Mouse (Mus musculus): ENCODE results near the gene Slc5a2.

Gene Slc5a2

GRCm38 (mm10) chr7:128249998-128250397 lies 15.5 kb upstream of the Slc5a2 start:
- no peak for DNase-seq (ENCODE audit: extremely low spot score, low spot score)

DNA sequence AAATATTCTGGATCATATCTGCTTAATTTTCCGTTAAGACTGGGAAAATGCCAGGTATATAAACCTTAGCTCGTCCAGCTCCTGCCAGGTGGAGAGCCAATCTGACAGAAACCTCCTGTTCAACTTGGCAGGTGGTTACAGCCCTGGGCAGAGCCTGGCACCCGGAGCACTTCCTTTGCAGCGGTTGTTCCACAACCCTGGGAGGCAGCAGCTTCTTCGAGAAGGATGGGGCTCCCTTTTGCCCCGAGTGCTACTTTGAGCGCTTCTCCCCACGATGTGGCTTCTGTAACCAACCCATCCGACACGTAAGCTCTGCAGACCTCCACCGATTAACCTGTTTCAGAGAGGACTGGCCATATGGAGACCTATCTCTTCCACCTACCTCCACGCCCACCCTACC lies 13.5 kb upstream of the Slc5a2 start:
- DNase-seq (ENCODE audit: extremely low spot score, low spot score): no peak

GRCm38 (mm10) chr7:128252609-128253008 lies 12.8 kb upstream of the Slc5a2 start:
- DNase-seq (ENCODE audit: extremely low spot score, low spot score): peak; percentile 49

GRCm38 (mm10) chr7:128254978-128255377 lies 10.5 kb upstream of the Slc5a2 start:
- no peak for DNase-seq (ENCODE audit: extremely low spot score, low spot score)

DNA sequence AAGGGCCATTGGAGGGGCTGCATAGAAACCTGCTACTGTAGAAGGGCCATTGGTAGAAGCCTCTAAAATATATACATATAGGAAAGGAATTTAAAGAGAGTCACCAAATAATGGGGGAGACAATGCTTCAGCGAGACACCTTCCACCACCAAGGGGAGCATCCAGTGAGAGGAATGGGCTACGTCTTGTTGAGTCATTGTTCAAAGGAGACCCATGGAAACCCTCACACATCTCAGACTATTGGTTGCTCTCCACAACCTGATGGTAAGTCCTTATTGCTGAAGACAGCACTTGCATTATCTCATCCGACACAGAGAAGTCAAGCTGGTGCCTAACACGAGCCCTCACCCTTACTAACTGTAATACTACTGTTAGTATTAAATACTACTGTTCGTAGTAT lies 9.7 kb upstream of the Slc5a2 start:
- no peak for DNase-seq (ENCODE audit: extremely low spot score, low spot score)

GRCm38 (mm10) chr7:128256783-128257334 lies 8.6 kb upstream of the Slc5a2 start:
- DNase-seq (ENCODE audit: extremely low spot score, low spot score): no peak

- no peak for DNase-seq (ENCODE audit: extremely low spot score, low spot score)
Observed at GRCm38 (mm10) chr7:128266056-128266455, 599 bp downstream of the Slc5a2 start.

- no peak for DNase-seq (ENCODE audit: extremely low spot score, low spot score)
Observed at GRCm38 (mm10) chr7:128267391-128267790, 1.9 kb downstream of the Slc5a2 start.

DNA sequence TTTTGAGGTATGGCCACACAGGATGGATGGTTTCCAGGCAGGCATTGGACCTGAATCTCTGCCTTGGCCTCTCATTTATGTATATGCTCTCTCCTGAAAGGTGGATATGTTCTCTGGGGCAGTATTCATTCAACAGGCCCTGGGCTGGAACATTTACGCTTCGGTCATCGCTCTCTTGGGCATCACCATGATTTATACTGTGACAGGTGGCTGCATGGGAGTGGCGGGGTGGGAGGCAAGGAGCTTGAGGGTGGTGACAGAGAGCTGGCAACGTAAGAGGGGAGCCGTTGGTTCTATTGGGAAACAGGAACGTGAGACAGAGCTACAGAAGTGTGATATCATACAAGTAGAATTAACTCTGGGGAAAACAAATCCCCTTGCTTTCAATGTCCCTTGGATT lies 2.4 kb downstream of the Slc5a2 start:
- DNase-seq (ENCODE audit: extremely low spot score, low spot score): no peak

DNA sequence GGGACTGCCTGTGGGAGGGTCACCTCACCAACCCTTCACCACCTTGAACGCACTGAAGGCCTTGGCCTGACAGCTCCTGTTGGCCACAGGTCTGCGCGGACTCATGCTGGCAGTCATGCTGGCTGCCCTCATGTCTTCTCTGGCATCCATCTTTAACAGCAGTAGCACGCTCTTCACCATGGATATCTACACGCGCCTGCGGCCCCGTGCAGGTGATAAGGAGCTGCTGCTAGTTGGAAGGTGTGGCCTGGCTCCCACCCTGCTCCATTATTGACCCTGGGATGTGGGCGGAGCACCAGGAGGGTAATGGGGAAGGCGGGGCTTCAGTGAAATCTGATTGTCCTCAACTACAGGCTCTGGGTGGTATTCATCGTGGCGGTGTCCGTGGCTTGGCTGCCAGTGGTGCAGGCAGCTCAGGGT lies 5.0 kb downstream of the Slc5a2 start:
- no peak for DNase-seq (ENCODE audit: extremely low spot score, low spot score)

DNA sequence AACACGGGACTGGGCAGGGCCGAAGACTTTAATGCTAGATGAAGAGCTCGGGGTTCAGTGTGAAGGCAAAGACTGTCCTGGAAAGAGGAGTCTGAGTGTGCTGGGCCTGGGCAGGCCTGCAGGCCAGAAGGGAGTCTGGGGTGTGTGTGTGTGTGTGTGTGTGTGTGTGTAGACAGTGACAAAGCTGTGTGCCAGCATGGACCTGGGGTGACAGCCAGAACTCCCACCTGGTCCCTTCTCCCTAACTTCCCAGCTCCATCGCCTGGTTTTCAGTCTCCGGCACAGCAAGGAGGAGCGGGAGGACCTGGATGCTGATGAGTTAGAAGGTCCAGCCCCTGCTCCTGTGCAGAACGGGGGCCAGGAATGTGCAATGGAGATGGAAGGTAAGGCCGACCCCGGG lies 6.0 kb downstream of the Slc5a2 start:
- no peak for DNase-seq (ENCODE audit: extremely low spot score, low spot score)

GRCm38 (mm10) chr7:128276051-128276450 lies 10.6 kb downstream of the Slc5a2 start:
- DNase-seq (ENCODE audit: extremely low spot score, low spot score): no peak

DNA sequence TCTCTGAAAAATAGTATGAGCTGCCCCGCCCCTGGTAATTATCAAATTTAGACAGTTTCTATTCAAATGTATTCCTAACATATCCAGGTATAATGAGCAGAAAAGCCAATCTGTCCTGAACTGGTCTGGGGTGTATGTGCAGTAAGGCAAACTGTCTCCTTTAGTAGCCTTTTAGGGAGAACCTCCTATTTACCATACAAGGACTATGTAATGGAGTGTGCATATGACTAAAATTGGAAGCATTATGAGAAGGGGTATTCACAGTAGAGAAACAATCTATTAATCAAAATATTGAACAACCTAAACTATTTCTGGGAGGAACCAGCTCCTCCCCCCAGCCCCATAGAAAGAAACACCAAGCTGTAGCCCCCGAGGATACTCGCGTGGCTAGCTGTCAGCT lies 14.3 kb downstream of the Slc5a2 start:
- DNase-seq (ENCODE audit: extremely low spot score, low spot score): no peak

DNA sequence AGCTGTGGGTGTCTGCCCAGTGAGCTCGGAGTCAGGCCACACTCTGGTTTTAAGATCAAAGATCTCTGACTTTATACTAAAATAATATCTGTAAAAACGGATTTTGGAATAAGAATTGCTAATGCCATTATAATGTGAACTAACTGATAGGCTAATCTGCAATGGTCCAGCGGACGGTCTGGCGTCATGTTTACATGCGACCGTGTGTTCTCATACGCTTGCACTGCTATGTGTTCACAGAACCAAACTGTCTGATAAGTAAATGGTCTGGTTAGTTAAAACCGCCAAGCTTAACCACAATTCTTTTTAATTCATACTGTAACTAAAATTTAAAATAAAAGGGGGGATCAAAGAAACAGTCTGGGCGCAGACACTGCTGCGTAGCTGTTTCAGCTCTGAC lies 16.3 kb downstream of the Slc5a2 start:
- no peak for DNase-seq (ENCODE audit: extremely low spot score, low spot score)

- peak; percentile 42 for DNase-seq (ENCODE audit: extremely low spot score, low spot score)
Observed at GRCm38 (mm10) chr7:128282532-128283244, 17.2 kb downstream of the Slc5a2 start.

GRCm38 (mm10) chr7:128284047-128284446 lies 18.6 kb downstream of the Slc5a2 start:
- no peak for DNase-seq (ENCODE audit: extremely low spot score, low spot score)

DNA sequence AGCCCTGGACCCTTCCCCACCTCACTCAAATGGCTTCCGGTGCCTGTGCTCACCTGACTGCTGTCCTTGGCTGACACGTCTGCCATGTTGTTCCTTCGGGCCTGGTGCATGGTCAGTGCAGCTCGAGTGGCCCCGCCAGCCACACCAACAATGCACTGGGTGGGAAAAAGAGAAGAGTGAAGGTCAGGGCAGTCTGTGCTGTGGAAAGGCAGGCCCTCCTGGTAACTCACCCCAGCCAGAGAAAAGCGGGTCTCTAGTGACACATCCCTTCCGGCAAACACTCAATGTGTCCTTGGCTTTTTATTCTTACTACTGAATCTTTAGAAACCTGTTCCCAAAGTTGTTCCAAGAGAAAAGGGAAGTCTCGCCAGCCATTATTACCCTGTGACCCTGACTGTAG lies 19.6 kb downstream of the Slc5a2 start:
- DNase-seq (ENCODE audit: extremely low spot score, low spot score): no peak

DNA sequence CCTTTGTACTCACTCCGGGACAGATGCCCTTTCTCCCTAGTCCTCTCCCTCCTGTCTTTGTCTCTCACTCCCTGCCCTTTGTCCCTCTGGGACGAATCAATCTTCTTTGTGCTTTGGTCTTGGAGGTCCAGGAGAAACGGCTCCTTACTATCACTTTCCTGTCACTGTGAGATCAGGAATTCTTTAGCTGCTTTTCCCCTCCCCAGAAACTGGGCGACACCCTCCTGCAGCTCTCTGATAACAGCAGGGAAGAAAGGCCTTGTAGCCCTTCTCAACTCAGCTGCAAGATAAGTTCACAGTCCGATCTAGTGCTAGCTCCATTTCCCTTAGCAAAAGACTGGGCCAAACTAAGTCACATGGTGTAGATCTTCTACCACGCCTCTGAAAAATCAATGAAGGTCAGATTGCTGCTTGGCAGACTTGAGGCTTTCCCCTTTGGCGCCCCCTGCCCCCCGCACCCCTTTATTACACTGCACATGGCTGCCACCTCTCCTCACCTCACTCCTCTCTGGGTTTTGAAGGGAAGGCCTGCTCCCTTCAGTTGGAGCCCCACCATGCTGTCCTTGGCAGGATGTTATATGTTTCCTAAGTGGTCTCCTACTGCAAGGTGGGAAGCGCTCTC lies 23.6 kb downstream of the Slc5a2 start:
- peak; percentile 40 for DNase-seq (ENCODE audit: extremely low spot score, low spot score)

- DNase-seq (ENCODE audit: extremely low spot score, low spot score): no peak
Observed at GRCm38 (mm10) chr7:128294785-128295184, 29.3 kb downstream of the Slc5a2 start.

GRCm38 (mm10) chr7:128296514-128296913 lies 31.1 kb downstream of the Slc5a2 start:
- no peak for DNase-seq (ENCODE audit: extremely low spot score, low spot score)

- no peak for DNase-seq (ENCODE audit: extremely low spot score, low spot score)
Observed at GRCm38 (mm10) chr7:128297291-128297616, 31.8 kb downstream of the Slc5a2 start.

GRCm38 (mm10) chr7:128297617-128298480 lies 32.4 kb downstream of the Slc5a2 start, which contains the start of gene BC017158:
Gene BC017158 (minus strand): TSS chr7:128298170.
- peak; percentile 72 for DNase-seq (ENCODE audit: extremely low spot score, low spot score)

Measured in neural tube, embryonic 10.5 days (tissue).